Mouse (Mus musculus) liver, embryonic 13.5 days (tissue): ENCODE measurements around the gene Ankrd44. TPM values are rescaled to one million over a fixed set of nuclear protein-coding genes. Genes with fewer than 3 reads are reported as not detected.

ENCODE experiments used
- ATAC-seq: fragments of 200-750 bp; cut with Nextera tagmentation; 2 replicates; pipeline ENCODE4 v1.8.0; 2017; ENCODE audit warnings: low read depth, mild to moderate bottlenecking, moderate number of reproducible peaks, moderate library complexity
- DNase-seq: peaks from one replicate; pipeline ENCODE4 v3.0.0; 2022
- H3K27ac ChIP-seq: fragments of 300-500 bp; sonication (generic); 2 replicates; pipeline ENCODE4 v1.5.1; 2015; ENCODE audit warnings: moderate library complexity, mild to moderate bottlenecking, inconsistent platforms
- H3K27me3 ChIP-seq: fragments of 300-500 bp; sonication (generic); 2 replicates; pipeline ENCODE4 v1.6.1; 2015; ENCODE audit warnings: mild to moderate bottlenecking, inconsistent platforms
- H3K36me3 ChIP-seq: fragments of 300-500 bp; sonication (generic); 2 replicates; pipeline ENCODE4 v1.6.1; 2015; ENCODE audit warnings: mild to moderate bottlenecking, inconsistent platforms
- H3K4me1 ChIP-seq: fragments of 300-500 bp; sonication (generic); replicated peaks from 2 replicates; pipeline ENCODE4 v1.6.1; 2015; ENCODE audit warnings: inconsistent platforms
- H3K4me2 ChIP-seq: fragments of 300-500 bp; sonication (generic); 2 replicates; pipeline ENCODE4 v1.6.1; 2015; ENCODE audit warnings: inconsistent platforms, mild to moderate bottlenecking, moderate library complexity
- H3K4me3 ChIP-seq: fragments of 300-500 bp; sonication (generic); replicated peaks from 2 replicates; pipeline ENCODE4 v1.5.1; 2015; ENCODE audit warnings: mild to moderate bottlenecking, inconsistent platforms
- H3K9ac ChIP-seq: fragments of 300-500 bp; sonication (generic); 2 replicates; pipeline ENCODE4 v1.6.1; 2015; ENCODE audit warnings: mild to moderate bottlenecking, inconsistent platforms
- H3K9me3 ChIP-seq: fragments of 300-500 bp; sonication (generic); replicated peaks from 2 replicates; pipeline ENCODE4 v1.6.1; 2016; ENCODE audit warnings: inconsistent platforms
- WGBS: fragments of 180-500 bp; shearing (Covaris S2); methylation state at CpG from one replicate; pipeline ENCODE4 v1.1.7; 2015; ENCODE audit not compliant: insufficient replicate concordance; 5-methylcytosine and 5-hydroxymethylcytosine counted together
- polyA plus RNA-seq: library from polyadenylated mRNA; unstranded; fragments of >200 nt; fragmentation: Nextera tagmentation; extraction: Ambion mirVana; gene quantifications from 2 replicates; pipeline ENCODE4 v1.2.1, GENCODE M21; 2015

Ankrd44 gene
- polyA plus RNA-seq, 1 experiment from 2014 or later, result 3.0 TPM

DNA sequence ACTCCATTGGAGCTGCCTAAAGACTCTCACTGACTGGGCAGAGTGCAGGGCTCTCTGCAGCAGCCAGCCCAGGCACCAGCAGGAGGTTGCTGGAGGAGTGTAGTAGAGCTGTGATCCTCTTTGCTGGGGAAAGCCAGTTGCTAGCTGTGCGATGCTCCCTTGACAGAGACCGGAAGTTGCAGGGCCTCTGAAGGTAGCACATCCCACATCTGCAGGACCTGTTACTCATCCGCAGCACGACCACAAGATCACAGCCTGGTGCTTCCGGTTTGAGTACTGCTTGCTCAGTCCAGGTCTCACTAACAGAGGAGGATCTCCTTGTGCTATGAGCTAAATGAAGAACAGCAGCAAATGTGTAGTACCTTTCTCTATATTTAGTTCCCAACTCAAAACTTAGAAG is 84.4 kb downstream of the Ankrd44 start:
- Histone ChIP-seq H3K4me3 (no peak overlapping the region), H3K9me3 (no peaks in the 10 kb centered on the region), H3K9ac (no peak overlapping the region), H3K4me1 (peaks cover 16% of the 10 kb centered on the region), H3K27ac (no peak overlapping the region), H3K27me3 (no peaks in the 10 kb centered on the region), H3K4me2 (no peak overlapping the region), H3K36me3 (no peaks in the 10 kb centered on the region)
- DNase-seq, result no peak
- ATAC-seq, result peak; percentile 39; the same call in 1 of the 2 replicates
- 6% methylated on average over 5 of the region's 5 CpGs for WGBS

DNA sequence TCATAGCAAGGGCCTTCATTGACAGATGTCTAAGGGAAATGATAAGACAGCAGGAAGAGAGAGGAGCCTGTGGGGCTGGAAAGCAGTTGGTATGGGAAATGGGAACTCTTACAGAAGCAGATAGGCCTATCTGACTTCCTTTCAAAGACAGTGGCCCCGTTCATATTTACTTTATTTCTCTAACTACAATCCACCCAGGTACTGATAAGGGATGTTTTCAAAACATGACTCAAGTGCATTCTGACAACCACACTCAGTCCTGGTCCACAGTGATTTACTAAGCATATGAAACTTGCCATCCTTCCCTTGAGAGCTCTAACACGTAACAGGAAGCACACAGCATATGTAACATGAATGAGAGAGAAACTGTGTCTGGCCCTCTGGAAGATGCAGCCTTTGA is 86.1 kb downstream of the Ankrd44 start:
- H3K4me1 ChIP-seq, result peaks cover 23% of the 10 kb centered on the region
- no peak overlapping the region; the same call in 1 of the 2 replicates for H3K27ac ChIP-seq
- no peaks in the 10 kb centered on the region for H3K27me3 ChIP-seq
- H3K4me2 ChIP-seq, result no peak overlapping the region
- no peaks in the 10 kb centered on the region for H3K9me3 ChIP-seq
- ATAC-seq (no peak), DNase-seq (no peak)
- no peak overlapping the region for H3K4me3 ChIP-seq
- H3K36me3 ChIP-seq, result no peaks in the 10 kb centered on the region
- 5% methylated on average over 2 of the region's 2 CpGs for WGBS
- H3K9ac ChIP-seq, result no peak overlapping the region

DNA sequence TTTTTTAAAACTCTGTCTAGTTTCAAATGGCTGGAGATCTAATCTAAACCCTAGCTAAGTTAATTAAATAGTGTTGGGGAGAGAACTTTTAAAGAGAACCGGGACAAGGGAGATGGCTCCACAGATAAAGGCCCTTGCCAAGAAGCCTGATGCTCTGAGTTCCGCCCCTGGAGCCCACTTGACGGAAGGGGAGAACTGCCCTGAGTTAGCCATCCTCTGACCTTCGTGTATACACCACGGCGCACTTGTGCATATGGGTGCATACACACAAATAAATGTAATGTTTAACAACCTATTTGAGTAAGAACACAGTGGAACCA is 87.7 kb downstream of the Ankrd44 start:
- Histone ChIP-seq H3K4me2 (no peak overlapping the region), H3K36me3 (no peaks in the 10 kb centered on the region), H3K4me1 (peaks cover 25% of the 10 kb centered on the region), H3K9me3 (no peaks in the 10 kb centered on the region), H3K4me3 (no peak overlapping the region), H3K27ac (no peak overlapping the region), H3K9ac (no peak overlapping the region), H3K27me3 (no peaks in the 10 kb centered on the region)
- no peak for ATAC-seq
- WGBS, result 56% methylated on average over 6 of the region's 6 CpGs
- DNase-seq, result no peak

DNA sequence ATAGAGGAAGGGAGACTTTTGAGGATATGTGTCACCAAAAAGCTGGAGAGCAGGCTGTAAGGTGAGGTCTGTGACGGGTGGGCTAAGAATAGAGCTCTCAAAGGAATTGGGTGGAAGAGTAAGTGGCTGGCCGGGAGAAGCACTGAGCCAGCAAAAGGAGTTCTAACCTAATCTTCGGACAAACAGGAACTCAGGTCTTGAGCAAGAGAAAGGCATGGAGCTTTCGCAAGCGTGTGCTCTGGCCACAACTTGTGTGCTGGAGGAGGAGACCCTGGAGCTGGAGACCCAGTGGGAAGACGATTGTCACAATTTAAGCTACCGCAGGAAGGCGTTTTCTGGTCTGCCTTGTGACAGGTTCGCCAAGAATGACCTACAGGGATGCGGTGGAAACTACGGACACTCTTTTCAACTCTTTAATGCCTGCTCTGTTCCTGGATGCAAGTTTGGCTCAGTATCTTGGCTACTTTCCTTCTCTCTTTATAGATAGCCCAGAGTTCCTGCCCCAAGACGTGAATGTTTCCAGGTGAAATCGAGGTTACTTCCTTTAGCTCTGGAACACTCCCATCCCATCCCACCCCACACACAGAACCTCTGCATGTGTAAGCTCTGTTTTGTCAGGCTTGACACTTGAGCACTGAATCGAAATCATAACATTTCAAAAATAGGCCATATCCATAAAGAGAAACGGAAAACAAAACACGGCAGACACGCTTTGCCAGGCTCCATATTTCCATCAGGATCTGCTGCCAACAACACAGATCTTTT is 88.3 kb downstream of the Ankrd44 start:
- ATAC-seq, result no peak

DNA sequence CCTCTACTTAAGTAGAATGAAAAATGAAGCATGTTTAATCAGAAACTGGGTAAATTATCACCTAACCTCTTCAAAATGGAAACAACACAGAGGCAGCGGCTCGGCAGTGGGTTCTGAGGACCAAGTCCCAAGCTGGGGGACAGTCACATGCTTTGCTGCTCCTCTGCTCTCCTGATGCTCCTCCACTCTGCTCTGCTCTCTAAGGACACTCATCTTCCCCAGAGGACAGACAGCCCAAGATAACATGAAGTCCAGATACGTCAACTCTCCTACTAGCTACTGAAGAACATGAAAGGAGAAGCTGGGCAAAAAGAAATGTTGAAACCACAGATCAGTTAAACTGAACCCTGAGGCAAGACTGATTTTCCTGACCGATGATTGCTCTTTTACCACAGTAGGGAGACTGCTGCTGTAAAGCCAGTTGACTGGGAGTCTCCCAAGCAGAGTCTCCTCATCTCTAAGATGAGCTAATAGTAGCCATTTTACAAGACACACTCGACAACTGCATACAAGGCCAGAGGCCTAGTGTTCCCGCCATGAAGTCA is 90.5 kb downstream of the Ankrd44 start:
- ATAC-seq (no peak), DNase-seq (no peak)
- H3K36me3 ChIP-seq, result no peaks in the 10 kb centered on the region
- no peaks in the 10 kb centered on the region for H3K9me3 ChIP-seq
- H3K9ac ChIP-seq, result no peak overlapping the region
- H3K27ac ChIP-seq, result no peak overlapping the region
- H3K27me3 ChIP-seq, result no peaks in the 10 kb centered on the region
- H3K4me1 ChIP-seq, result peaks cover 24% of the 10 kb centered on the region
- WGBS, result 41% methylated on average over 6 of the region's 6 CpGs
- H3K4me3 ChIP-seq, result no peak overlapping the region
- no peak overlapping the region for H3K4me2 ChIP-seq

More for the DNA sequence above, 88.3 kb downstream of the Ankrd44 start:
- no peak for DNase-seq
- Histone ChIP-seq H3K4me3 (no peak overlapping the region), H3K36me3 (no peaks in the 10 kb centered on the region), H3K4me1 (peaks cover 28% of the 10 kb centered on the region), H3K9ac (no peak overlapping the region), H3K4me2 (no peak overlapping the region), H3K9me3 (no peaks in the 10 kb centered on the region), H3K27ac (no peak overlapping the region), H3K27me3 (no peaks in the 10 kb centered on the region)
- 43% methylated on average over 17 of the region's 17 CpGs for WGBS

DNA sequence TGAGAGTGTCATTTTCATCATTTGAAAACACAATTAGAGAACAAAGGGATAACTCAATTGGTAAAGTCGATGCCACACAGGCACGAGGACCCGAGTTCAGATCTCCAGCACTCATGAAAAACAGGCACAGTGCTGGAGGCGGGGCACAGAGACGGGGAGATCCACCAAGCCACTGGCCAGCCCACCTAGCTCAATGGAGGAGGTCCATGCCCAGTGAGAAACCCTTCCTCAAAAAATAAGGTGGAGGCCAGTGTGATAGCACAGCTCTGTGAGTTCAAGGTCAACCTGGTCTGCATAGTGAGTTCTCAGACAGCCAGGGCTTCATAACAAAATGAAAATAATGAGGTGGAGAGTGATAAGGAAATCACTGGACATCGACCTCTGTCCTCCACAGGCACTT is 93.0 kb downstream of the Ankrd44 start:
- no peak overlapping the region for H3K4me2 ChIP-seq
- no peaks in the 10 kb centered on the region for H3K27me3 ChIP-seq
- 76% methylated on average over 6 of the region's 6 CpGs for WGBS
- no peak overlapping the region for H3K4me3 ChIP-seq
- no peak for ATAC-seq
- no peaks in the 10 kb centered on the region for H3K36me3 ChIP-seq
- no peak overlapping the region for H3K27ac ChIP-seq
- H3K9ac ChIP-seq, result no peak overlapping the region
- no peaks in the 10 kb centered on the region for H3K9me3 ChIP-seq
- H3K4me1 ChIP-seq, result peaks cover 19% of the 10 kb centered on the region
- DNase-seq, result no peak

DNA sequence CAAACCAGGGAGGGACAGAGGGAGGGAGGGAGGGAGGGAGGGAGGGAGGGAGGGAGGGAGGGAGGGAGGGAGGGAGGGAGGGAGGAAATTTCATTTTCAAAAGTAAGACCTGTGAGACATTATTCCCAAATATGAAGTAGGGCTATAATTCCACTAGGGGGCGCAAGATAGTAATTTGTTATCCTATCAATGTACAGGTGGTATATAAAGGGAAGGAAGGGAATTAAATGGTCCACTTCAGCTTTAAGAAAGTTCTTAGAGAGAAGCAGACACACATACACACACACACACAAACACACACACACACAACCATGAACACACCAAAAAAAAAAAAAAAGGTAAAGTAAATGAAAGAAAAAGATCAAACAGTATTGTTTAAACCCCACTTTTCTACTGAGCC is 93.4 kb downstream of the Ankrd44 start:
- ATAC-seq, result no peak
- no peak for DNase-seq
- 0% methylated on average over 1 of the region's 1 CpGs for WGBS

DNA sequence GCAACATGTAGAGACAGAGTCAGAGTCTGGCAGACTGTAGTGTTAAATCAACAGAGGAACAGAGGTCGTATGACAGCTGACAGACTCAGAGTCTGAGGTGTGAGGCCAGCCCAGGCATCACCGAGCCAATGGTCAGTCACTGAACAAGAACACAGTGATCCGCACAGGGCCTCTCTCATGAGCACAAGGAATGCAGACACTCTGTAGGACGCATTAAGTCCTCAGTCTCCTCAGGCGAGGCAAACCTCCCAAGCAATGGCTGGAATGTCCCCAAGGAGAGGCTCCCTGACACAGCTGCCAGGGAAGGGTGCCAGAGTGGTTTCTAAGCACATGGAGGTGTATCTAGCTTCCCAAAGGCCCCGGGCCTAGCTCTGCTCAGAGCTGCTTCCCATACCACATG is 96.0 kb downstream of the Ankrd44 start:
- no peak overlapping the region for H3K4me2 ChIP-seq
- 55% methylated on average over 6 of the region's 6 CpGs for WGBS
- H3K4me3 ChIP-seq, result no peak overlapping the region
- H3K9me3 ChIP-seq, result no peaks in the 10 kb centered on the region
- H3K27ac ChIP-seq, result no peak overlapping the region
- H3K36me3 ChIP-seq, result no peaks in the 10 kb centered on the region
- H3K27me3 ChIP-seq, result no peaks in the 10 kb centered on the region
- ATAC-seq, result 0 out of 2 replicates have a peak, but pooled peaks have one; percentile 19
- peaks cover 29% of the 10 kb centered on the region for H3K4me1 ChIP-seq
- no peak for DNase-seq
- H3K9ac ChIP-seq, result no peak overlapping the region

More for the DNA sequence above, 93.4 kb downstream of the Ankrd44 start:
- Histone ChIP-seq H3K27me3 (no peaks in the 10 kb centered on the region), H3K9ac (no peak overlapping the region), H3K27ac (no peak overlapping the region), H3K4me2 (no peak overlapping the region), H3K36me3 (no peaks in the 10 kb centered on the region), H3K4me3 (no peak overlapping the region), H3K9me3 (no peaks in the 10 kb centered on the region), H3K4me1 (peaks cover 19% of the 10 kb centered on the region)

DNA sequence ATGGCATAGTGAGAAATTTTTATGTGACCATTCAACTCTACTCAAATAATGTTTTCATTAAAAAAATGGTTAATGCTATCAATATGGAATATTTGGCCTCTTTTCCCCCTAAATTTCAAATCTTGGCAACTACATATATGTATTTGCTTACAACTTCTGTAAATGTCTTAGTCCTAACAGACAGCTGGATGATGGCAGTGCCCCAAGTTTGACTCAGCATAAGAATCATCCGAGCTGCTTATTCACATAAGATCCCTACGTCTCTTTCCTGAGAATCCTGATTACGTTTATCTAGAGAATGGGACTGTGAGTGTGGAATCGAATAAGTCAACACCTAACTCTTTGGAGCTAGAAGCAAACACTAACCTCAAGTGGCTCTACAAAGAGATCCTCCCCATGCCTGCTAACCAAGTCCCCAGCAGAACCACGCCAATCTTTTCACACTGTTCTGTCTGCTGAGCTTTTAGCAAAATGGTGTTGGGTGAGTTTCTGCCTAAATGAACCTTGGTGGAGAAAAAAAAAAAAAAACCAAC is 96.4 kb downstream of the Ankrd44 start:
- no peak for ATAC-seq
- Histone ChIP-seq H3K27ac (no peak overlapping the region), H3K27me3 (no peaks in the 10 kb centered on the region), H3K4me2 (no peak overlapping the region), H3K36me3 (no peaks in the 10 kb centered on the region), H3K9ac (no peak overlapping the region), H3K9me3 (no peaks in the 10 kb centered on the region), H3K4me3 (no peak overlapping the region), H3K4me1 (peaks cover 29% of the 10 kb centered on the region)
- WGBS, result 63% methylated on average over 5 of the region's 5 CpGs
- no peak for DNase-seq

DNA sequence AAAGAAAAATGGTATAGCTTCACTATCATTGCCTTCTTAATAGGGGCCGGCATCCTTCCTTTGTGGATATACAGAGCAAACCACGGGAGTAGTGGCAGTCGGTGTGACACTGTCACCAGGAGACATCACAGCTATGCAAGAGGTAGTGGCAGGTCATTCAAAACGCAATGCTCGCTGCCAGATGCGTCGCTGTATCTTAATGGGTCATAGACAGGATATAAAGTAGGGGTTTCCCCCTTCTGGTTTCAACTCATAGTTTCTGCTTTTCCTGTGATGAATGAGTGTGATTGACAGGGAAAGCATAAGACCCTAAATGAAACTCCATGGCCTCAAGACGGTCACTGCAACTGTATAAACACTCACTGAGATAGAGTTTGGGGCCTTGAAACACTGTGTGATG is 98.4 kb downstream of the Ankrd44 start:
- Histone ChIP-seq H3K4me1 (peaks cover 24% of the 10 kb centered on the region), H3K27ac (no peak overlapping the region), H3K9ac (no peak overlapping the region), H3K9me3 (no peaks in the 10 kb centered on the region), H3K27me3 (no peaks in the 10 kb centered on the region), H3K4me2 (no peak overlapping the region), H3K4me3 (no peak overlapping the region), H3K36me3 (no peaks in the 10 kb centered on the region)
- DNase-seq (no peak), ATAC-seq (no peak)
- WGBS, result 61% methylated on average over 8 of the region's 8 CpGs

DNA sequence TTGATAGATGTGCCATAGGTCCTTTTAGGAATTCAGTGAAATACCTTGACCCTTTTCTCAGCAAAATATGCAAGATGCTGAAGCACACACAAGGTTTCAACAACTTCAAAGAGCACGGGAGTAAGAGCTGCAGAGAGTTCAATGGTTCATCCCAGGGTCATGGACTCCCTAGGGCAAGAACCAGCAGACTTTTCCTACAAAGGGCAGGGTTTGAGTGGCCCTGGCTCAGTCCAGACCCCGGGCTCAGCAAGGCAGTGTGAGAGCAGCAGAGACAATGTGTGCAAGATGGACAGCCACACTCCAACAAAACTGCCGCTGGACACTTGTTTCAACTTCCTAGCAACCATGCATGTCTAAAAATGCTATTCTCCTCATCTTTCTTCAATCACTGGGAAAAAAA is 98.8 kb downstream of the Ankrd44 start:
- no peak overlapping the region for H3K4me3 ChIP-seq
- H3K27ac ChIP-seq, result no peak overlapping the region
- H3K4me1 ChIP-seq, result peaks cover 24% of the 10 kb centered on the region
- H3K9ac ChIP-seq, result no peak overlapping the region
- no peak overlapping the region for H3K4me2 ChIP-seq
- no peaks in the 10 kb centered on the region for H3K9me3 ChIP-seq
- no peaks in the 10 kb centered on the region for H3K27me3 ChIP-seq
- 57% methylated on average over 3 of the region's 3 CpGs for WGBS
- ATAC-seq, result no peak
- no peaks in the 10 kb centered on the region for H3K36me3 ChIP-seq
- DNase-seq, result no peak
